Mouse (Mus musculus): ENCODE data around the gene Atp5g1. TPM values are rescaled to one million over a fixed set of nuclear protein-coding genes. Genes with fewer than 3 reads are reported as not detected.

The Atp5g1 gene
- polyA plus RNA-seq, 1 experiment from 2014 or later: 726 TPM

DNA sequence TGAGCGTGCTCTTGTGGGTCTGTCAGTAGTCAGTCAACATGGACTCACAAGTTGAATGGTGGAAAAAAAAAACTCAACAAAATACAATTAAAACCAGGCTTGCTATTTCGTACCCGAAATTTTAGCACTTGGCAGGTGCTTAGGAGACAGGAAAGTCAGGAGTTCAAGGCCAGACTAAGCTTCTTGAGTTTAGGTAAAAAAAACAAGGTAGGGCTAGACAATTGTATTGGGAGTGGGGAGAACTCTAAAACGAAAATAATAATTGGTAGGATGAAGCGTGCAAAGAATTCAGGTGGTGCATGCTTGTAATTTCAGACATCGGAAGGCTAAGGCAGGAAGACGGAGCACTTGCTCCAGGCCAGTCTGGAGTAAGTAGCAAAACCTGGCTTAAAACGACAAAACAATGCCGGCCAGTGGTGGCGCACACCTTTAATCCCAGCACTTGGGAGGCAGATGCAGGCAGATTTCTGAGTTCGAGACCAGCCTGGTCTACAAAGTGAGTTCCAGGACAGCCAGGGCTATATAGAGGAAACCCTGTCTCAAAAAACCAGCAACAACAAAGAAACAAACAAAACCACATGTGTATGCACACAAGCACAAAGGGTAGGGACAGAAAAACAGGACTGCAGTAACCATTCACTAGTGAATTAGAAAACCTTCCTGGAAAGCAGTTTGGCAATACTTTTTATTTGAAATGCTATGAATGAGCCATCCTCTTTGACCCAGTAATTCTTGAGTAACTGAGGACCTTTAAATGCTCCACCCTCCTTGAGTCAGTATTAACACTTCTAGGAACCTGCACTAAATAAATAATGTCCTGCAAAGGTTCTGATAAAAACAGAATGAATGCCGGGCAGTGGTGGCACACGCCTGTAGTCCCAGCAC, 993 bp upstream of the Atp5g1 start:
- H3K4me3 ChIP-seq (ENCODE audit: low read depth, low read length): peak overlapping the region; percentile 66
- H3K4me1 ChIP-seq (ENCODE audit: control insufficient read depth, insufficient read depth, low read length): peaks cover 8% of the 10 kb centered on the region
- H3K27me3 ChIP-seq (replicated peaks; ENCODE audit: control insufficient read depth, insufficient read depth, low read length): no peaks in the 10 kb centered on the region
- H3K9ac ChIP-seq (ENCODE audit: low read length): peak overlapping the region; percentile 33
- H3K27ac ChIP-seq (ENCODE audit: low read depth, low read length): no peak overlapping the region
- H3K36me3 ChIP-seq (ENCODE audit: control insufficient read depth, insufficient read depth, low read length): peaks cover 13% of the 10 kb centered on the region
- ATAC-seq (no peak), DNase-seq (ENCODE audit: low spot score) (no peak)
- 69% methylated on average over 13 of the region's 13 CpGs for WGBS
- H3K9me3 ChIP-seq (replicated peaks; ENCODE audit: control insufficient read depth, low read length): no peaks in the 10 kb centered on the region
- H3K4me2 ChIP-seq (ENCODE audit: low read length): peak overlapping the region; percentile 41

DNA sequence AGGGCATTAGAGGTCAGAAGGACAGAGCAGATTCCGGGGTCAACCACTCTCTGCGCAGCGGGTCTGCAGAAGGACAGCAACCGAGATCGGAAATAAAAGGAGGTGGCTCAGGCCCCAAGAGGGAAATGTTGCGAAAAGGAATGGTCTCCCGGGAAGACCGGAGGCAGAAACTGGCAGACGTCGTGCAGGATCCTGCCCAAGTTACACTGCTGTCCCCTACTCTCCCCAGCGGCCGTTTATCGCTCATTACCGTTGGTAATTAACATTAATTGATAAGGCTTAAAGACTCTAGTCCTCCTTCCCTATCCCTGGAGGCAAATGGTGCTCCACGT, 327 bp downstream of the Atp5g1 start:
- 1% methylated on average over 15 of the region's 15 CpGs for WGBS
- Histone ChIP-seq H3K4me2 (ENCODE audit: low read length) (peak overlapping the region; percentile 92), H3K27ac (ENCODE audit: low read depth, low read length) (peak overlapping the region; percentile 41; the same call in 1 of the 2 replicates), H3K4me1 (ENCODE audit: control insufficient read depth, insufficient read depth, low read length) (peaks cover 8% of the 10 kb centered on the region), H3K36me3 (ENCODE audit: control insufficient read depth, insufficient read depth, low read length) (peaks cover 25% of the 10 kb centered on the region), H3K4me3 (ENCODE audit: low read depth, low read length) (peak overlapping the region; percentile 66), H3K27me3 (replicated peaks; ENCODE audit: control insufficient read depth, insufficient read depth, low read length) (no peaks in the 10 kb centered on the region), H3K9me3 (replicated peaks; ENCODE audit: control insufficient read depth, low read length) (no peaks in the 10 kb centered on the region), H3K9ac (ENCODE audit: low read length) (peak overlapping the region; percentile 76)
- DNase-seq (ENCODE audit: low spot score): no peak
- no peak for ATAC-seq

DNA sequence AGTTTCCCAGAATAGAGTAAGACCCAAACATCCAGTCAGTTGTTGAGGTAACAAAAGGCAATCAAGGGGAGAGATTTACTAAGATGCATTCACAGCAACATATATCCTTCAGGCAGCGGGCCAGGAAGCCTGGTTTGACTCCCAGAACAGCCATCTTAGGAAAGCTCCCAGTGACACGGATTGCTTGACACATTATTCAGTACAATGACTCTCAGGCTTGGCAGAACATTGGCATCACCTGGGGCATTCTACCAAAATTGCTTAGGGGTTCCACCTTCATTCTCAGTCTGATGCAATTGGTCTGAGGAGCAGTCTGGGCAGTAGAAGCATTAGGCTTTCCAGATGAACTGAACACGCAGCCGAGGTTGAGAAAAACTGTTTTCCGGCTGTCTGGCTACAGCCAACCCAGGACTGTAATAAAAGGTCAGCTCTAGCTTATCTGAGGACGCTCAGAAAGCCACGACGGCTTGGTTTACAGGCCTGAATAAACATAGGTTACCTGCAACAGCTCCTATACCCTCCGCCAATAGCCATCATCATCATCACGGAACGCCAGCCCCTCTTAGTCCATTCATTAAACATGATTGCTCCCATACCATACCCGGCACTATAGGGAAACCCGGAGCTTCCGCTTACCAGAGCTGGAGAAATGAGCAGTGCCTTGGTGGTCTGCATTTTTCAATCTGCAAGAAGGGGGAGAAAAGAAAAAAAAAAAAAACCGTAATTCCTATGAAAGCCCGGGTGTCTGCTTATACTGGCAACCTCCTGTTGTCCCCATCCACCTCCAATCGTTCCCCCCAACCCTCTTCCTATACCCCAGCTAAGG, 906 bp downstream of the Atp5g1 start:
- Histone ChIP-seq H3K27me3 (replicated peaks; ENCODE audit: control insufficient read depth, insufficient read depth, low read length) (no peaks in the 10 kb centered on the region), H3K9me3 (replicated peaks; ENCODE audit: control insufficient read depth, low read length) (no peaks in the 10 kb centered on the region), H3K4me3 (ENCODE audit: low read depth, low read length) (peak overlapping the region; percentile 66), H3K27ac (ENCODE audit: low read depth, low read length) (peak overlapping the region; percentile 41; the same call in 1 of the 2 replicates), H3K36me3 (ENCODE audit: control insufficient read depth, insufficient read depth, low read length) (peaks cover 26% of the 10 kb centered on the region), H3K4me2 (ENCODE audit: low read length) (peak overlapping the region; percentile 92), H3K4me1 (ENCODE audit: control insufficient read depth, insufficient read depth, low read length) (peaks cover 8% of the 10 kb centered on the region), H3K9ac (ENCODE audit: low read length) (peak overlapping the region; percentile 76)
- 24% methylated on average over 17 of the region's 17 CpGs for WGBS
- DNase-seq (ENCODE audit: low spot score) (no peak), ATAC-seq (no peak)

DNA sequence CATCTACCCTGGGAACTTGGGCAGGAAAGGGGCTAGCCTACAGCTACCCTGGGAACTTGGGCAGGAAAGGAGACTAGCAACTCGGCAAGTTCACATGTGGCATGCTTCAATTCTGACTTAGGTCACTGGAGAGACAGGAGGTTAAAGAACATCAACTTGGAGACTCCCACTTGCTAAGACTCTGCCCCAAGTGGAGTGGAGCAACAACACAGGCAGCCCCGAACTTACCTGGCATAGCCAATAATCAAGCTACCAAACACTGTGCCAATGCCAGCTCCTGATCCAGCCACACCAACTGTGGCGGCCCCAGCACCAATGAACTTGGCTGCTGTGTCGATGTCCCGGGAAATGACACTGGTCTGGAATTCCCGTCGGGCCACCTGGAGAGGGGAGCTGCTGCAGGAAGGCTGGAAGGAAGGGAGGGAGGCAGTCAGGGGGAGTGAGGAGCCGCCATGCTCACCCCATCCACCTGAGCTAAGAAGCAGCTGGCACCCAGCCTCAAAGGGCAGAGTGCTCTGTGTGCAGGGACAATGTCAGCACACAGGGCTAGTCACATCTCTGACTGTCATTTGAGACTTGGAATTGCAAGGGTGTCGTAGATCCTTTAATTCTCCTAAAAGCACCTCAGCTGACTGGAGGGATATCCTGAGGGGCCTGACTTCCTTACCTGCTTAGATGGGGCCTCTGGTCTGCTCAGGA, 2.0 kb downstream of the Atp5g1 start:
- WGBS: 86% methylated on average over 6 of the region's 9 CpGs
- DNase-seq (ENCODE audit: low spot score) (no peak), ATAC-seq (no peak)
- Histone ChIP-seq H3K4me2 (ENCODE audit: low read length) (no peak overlapping the region), H3K27me3 (replicated peaks; ENCODE audit: control insufficient read depth, insufficient read depth, low read length) (no peaks in the 10 kb centered on the region), H3K36me3 (ENCODE audit: control insufficient read depth, insufficient read depth, low read length) (peaks cover 26% of the 10 kb centered on the region), H3K4me1 (ENCODE audit: control insufficient read depth, insufficient read depth, low read length) (peaks cover 8% of the 10 kb centered on the region), H3K9me3 (replicated peaks; ENCODE audit: control insufficient read depth, low read length) (no peaks in the 10 kb centered on the region), H3K4me3 (ENCODE audit: low read depth, low read length) (no peak overlapping the region), H3K9ac (ENCODE audit: low read length) (no peak overlapping the region), H3K27ac (ENCODE audit: low read depth, low read length) (no peak overlapping the region)

DNA sequence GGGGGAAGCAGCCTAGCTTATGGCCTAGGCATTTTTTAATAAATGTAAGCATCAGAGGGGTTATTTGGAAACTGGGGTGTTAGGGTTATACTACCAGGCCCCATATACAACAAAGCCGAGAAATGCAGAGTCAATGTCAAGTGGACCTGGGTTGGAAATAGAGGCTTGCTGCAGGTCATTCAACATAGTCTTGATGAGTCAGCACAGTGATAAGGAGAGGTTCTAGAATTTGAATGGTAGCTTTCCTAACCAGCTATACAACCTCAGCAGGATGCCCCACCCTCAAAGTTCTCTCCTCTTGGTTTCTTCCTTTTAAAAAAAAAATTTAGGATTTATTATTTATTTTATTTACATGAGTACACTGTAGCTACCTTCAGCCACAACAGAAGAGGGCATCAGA, 4.5 kb downstream of the Atp5g1 start:
- Histone ChIP-seq H3K27me3 (replicated peaks; ENCODE audit: control insufficient read depth, insufficient read depth, low read length) (no peaks in the 10 kb centered on the region), H3K4me1 (ENCODE audit: control insufficient read depth, insufficient read depth, low read length) (peaks cover 8% of the 10 kb centered on the region), H3K9ac (ENCODE audit: low read length) (no peak overlapping the region), H3K36me3 (ENCODE audit: control insufficient read depth, insufficient read depth, low read length) (peaks cover 26% of the 10 kb centered on the region), H3K4me2 (ENCODE audit: low read length) (no peak overlapping the region), H3K4me3 (ENCODE audit: low read depth, low read length) (no peak overlapping the region), H3K9me3 (replicated peaks; ENCODE audit: control insufficient read depth, low read length) (no peaks in the 10 kb centered on the region), H3K27ac (ENCODE audit: low read depth, low read length) (no peak overlapping the region)
- no peak for ATAC-seq
- DNase-seq (ENCODE audit: low spot score): no peak
- 100% methylated on average over 1 of the region's 1 CpGs for WGBS

DNA sequence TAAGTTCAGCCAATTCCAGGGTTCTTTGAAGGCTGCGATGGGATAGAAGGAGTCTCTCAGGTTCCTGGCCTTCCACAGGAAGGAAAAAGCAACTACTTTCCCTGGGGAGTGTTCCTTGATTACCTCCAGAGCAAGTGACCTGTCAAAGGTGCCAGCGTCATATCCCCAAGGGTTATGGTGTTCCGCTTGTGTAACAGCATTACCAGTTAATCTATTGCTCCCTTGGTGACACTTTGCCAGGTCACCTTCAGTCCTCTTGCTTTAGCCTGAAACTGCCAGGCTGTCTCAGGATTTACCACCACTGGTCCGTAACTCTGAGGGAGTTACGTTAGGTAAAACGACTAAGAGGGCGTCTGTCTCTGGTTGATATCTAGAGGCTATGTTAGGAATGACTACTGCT, 5.1 kb downstream of the Atp5g1 start:
- H3K36me3 ChIP-seq (ENCODE audit: control insufficient read depth, insufficient read depth, low read length): peaks cover 26% of the 10 kb centered on the region
- H3K27ac ChIP-seq (ENCODE audit: low read depth, low read length): no peak overlapping the region
- WGBS: 93% methylated on average over 7 of the region's 7 CpGs
- ATAC-seq (no peak), DNase-seq (ENCODE audit: low spot score) (no peak)
- H3K9ac ChIP-seq (ENCODE audit: low read length): no peak overlapping the region
- peaks cover 12% of the 10 kb centered on the region for H3K4me1 ChIP-seq (ENCODE audit: control insufficient read depth, insufficient read depth, low read length)
- no peaks in the 10 kb centered on the region for H3K27me3 ChIP-seq (replicated peaks; ENCODE audit: control insufficient read depth, insufficient read depth, low read length)
- no peak overlapping the region for H3K4me3 ChIP-seq (ENCODE audit: low read depth, low read length)
- no peak overlapping the region for H3K4me2 ChIP-seq (ENCODE audit: low read length)
- H3K9me3 ChIP-seq (replicated peaks; ENCODE audit: control insufficient read depth, low read length): no peaks in the 10 kb centered on the region

DNA sequence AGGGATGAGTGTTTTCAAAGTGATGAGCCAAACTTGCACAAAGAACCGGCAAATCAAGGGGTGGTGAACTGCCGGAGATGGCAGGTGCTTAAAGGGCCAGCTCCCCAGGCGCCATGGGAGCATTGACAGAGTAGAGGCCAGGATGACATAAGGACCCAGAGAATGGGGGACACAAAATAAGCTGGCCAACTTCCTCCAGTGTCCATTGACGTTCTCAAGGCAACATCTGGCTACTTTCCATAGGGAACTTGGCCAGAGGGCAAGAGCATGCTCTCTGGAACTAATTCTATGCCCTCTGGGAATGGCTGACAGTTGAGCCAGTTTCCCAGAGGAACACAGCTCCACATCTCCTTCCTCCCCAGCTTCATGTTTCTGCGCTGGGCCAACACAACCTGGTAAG, 7.2 kb downstream of the Atp5g1 start:
- Histone ChIP-seq H3K36me3 (ENCODE audit: control insufficient read depth, insufficient read depth, low read length) (peaks cover 21% of the 10 kb centered on the region), H3K27ac (ENCODE audit: low read depth, low read length) (no peak overlapping the region), H3K9ac (ENCODE audit: low read length) (no peak overlapping the region), H3K4me3 (ENCODE audit: low read depth, low read length) (no peak overlapping the region), H3K9me3 (replicated peaks; ENCODE audit: control insufficient read depth, low read length) (no peaks in the 10 kb centered on the region), H3K4me1 (ENCODE audit: control insufficient read depth, insufficient read depth, low read length) (peaks cover 12% of the 10 kb centered on the region), H3K27me3 (replicated peaks; ENCODE audit: control insufficient read depth, insufficient read depth, low read length) (no peaks in the 10 kb centered on the region), H3K4me2 (ENCODE audit: low read length) (no peak overlapping the region)
- ATAC-seq: no peak
- no peak for DNase-seq (ENCODE audit: low spot score)
- WGBS: 86% methylated on average over 5 of the region's 5 CpGs

DNA sequence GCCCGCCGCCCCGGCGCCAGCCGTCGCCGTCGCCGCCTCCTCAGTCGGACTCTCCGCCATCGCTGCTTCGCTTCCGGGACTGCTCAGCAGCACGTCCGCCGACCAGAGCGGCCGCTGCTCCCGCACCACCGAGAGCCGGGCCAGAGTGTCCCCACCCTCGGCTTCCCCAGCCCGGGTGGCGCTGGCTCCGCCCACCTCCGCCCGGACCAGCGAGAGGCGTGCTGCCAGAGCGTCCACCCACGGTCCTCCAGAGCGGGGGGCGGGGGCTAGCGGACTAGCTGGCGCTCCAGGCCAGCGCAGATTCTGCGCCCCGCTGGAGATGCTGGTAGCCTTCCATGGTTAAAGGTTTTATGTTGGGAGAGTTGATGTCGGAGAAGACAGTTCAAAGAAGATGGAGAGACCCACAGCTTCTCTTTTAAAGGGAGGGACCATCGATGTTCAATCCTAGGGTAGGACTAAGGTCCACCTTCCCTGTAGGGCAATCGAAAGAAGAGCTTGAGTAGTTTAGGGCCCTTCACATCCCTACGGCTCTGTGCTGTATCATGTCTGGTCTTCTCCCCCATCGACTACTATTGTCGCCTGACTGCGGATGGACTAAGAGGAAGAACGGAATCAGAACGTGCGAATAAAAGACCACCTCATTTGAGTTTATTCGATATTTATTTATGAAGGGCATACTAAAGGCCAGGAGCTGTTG, 10.1 kb downstream of the Atp5g1 start, which contains the start of gene Ube2z:
TSS of gene Ube2z (minus strand) at position 174 of the 697 bp plus-strand sequence.
- no peaks in the 10 kb centered on the region for H3K9me3 ChIP-seq (replicated peaks; ENCODE audit: control insufficient read depth, low read length)
- peak; percentile 99 for ATAC-seq

More for the DNA sequence above, 10.1 kb downstream of the Atp5g1 start, which contains the start of gene Ube2z:
- Histone ChIP-seq H3K4me1 (ENCODE audit: control insufficient read depth, insufficient read depth, low read length) (peaks cover 17% of the 10 kb centered on the region), H3K36me3 (ENCODE audit: control insufficient read depth, insufficient read depth, low read length) (peaks cover 25% of the 10 kb centered on the region), H3K4me2 (ENCODE audit: low read length) (peak within 1 kb of the TSS; percentile 68), H3K4me3 (ENCODE audit: low read depth, low read length) (peak within 1 kb of the TSS; percentile 97), H3K9ac (ENCODE audit: low read length) (peak within 1 kb of the TSS; percentile 95), H3K27me3 (replicated peaks; ENCODE audit: control insufficient read depth, insufficient read depth, low read length) (no peaks in the 10 kb centered on the region), H3K27ac (ENCODE audit: low read depth, low read length) (peak within 1 kb of the TSS; percentile 66)
- 4% methylated on average over 50 of the region's 50 CpGs for WGBS
- peak; percentile 97 for DNase-seq (ENCODE audit: low spot score)
